Mouse (Mus musculus): Measurements from ENCODE around the gene Col28a1.

DNA sequence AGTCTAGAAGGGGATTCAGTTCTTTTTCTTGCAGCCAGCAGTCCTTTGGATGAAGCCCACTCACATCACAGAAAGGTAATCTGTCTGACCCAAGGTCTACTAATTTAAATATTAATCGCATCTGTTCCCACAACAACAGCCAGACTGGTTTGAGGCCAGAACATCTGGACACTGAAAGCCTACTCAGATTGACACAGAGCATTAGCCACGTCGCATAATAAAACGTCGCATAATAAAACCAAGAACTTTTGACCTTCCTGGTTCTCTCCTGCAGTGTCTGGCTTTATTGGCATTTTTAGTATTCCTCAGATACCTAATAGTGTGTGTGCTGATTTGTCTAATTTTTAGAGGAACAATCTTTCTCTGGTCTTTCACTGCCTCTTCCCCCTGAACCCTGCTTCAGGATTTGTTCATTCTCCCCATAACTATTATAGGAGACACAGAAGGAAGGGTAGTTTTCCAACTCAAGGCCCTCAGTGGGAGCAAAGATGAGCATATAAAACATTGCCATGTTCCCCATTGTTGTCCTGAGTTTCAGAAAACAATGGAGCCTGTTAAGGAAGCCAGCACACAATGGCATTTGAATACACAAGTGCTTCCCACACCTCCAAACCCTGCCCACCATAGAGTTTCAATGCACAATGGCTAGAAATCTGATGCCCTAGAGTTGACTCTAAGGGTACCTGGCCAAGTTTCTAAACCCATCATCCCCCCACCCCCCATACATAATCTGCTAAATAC is 221.2 kb downstream of the Col28a1 start:
- TF ChIP-seq CTCF (conservative IDR thresholded peaks at IDR 0.05; ENCODE audit: low read length) (no peak), NANOG (IDR thresholded peaks at IDR 0.05; ENCODE audit: borderline replicate concordance, low read length) (peak; percentile 80; the same call in 1 of the 2 replicates)
